Mouse (Mus musculus) liver, adult 2 months (tissue): Measurements from ENCODE around the gene Bcas2.

ENCODE experiments used
- CTCF ChIP-seq: fragments of 200-500 bp; IDR thresholded peaks from 2 replicates; pipeline ENCODE4 v1.5.1; 2011; ENCODE audit warnings: low read depth, low read length, control low read depth
- POLR2A ChIP-seq: fragments of 200-500 bp; IDR thresholded peaks from 2 replicates; pipeline ENCODE4 v1.6.1; 2011; ENCODE audit warnings: low read length, control low read depth; ENCODE audit not compliant: insufficient read depth; ENCODE audit errors: extremely low read depth

DNA sequence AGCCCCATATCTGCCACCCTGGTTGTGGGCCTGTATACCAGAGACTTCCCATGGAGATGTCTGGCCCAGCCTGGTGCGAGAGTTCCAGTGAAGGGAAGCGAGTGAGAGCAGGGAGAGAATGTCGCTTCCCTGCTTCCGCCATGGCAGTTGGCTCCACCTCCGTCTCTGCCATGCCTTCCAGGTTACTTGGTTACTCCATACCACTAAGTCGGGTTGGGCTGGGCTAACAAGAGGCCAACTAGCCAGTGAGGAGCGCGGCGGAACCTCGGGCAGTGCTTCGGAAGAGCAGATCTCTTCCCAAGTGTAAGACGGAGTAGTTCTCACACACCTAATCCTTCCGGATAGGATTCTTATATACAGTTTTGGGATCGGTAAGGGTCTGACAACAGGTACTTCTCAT lies 11.4 kb downstream of the Bcas2 start:
- no peak for TF ChIP-seq POLR2A
- no peak for TF ChIP-seq CTCF
